Mouse (Mus musculus) lung, adult 2 months (tissue): ENCODE data around the gene Myct1.

Source experiments
- CTCF ChIP-seq: fragments of 200-500 bp; IDR thresholded peaks from 2 replicates; pipeline ENCODE4 v1.5.1; 2011; ENCODE audit warnings: mild to moderate bottlenecking, low read length, control low read depth; ENCODE audit not compliant: insufficient read depth
- POLR2A ChIP-seq: fragments of 200-500 bp; IDR thresholded peaks from 2 replicates; pipeline ENCODE4 v1.6.1; 2011; ENCODE audit warnings: low read depth, mild to moderate bottlenecking, control low read depth, low read length, borderline replicate concordance; ENCODE audit errors: extremely low read depth

DNA sequence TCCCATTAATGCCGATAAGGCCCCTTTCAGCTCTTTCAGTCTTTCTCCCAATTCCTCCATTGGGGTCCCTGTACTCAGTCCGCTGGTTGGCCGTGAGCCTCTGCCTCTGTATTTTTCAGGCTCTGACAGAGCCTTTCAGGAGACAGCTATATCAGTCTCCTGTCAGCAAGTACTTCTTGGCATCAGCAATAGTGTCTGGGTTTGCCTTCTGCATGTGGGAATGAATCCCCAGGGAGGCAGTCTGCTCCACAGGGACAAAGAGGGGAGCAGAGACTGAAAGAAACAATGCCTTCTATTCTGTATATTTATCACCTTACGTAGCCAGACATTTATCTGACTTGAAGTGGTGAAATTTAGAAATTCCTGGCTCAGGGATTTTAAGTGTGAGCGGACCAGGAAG lies 32.7 kb downstream of the Myct1 start:
- TF ChIP-seq CTCF (no peak), POLR2A (no peak)
